Mouse (Mus musculus) erythroblast, embryonic 14.5 days (primary cell): ENCODE results near the gene Adamts2.

Source experiments
- GATA1 ChIP-seq: IDR thresholded peaks from 2 replicates; pipeline ENCODE4 v1.6.1; 2012; ENCODE audit warnings: low read length, inconsistent platforms, mixed read lengths
- TAL1 ChIP-seq: IDR thresholded peaks from 3 replicates; pipeline ENCODE4 v1.6.1; 2012; ENCODE audit warnings: low read length, inconsistent platforms, mixed read lengths

- TF ChIP-seq GATA1 (no peak), TAL1 (no peak)
These were observed 60.3 kb downstream of the Adamts2 start for GRCm38 (mm10) chr11:50662176-50662575.
